Mouse (Mus musculus) kidney, postnatal 4 days (tissue): Measurements from ENCODE around the gene Mum1.

Experiments
- DNase-seq, 2 experiments: peaks; one replicate each; pipeline ENCODE4 v3.0.0; 2021; ENCODE audit warnings: mixed read lengths in 2 of 2

Gene Mum1

DNA sequence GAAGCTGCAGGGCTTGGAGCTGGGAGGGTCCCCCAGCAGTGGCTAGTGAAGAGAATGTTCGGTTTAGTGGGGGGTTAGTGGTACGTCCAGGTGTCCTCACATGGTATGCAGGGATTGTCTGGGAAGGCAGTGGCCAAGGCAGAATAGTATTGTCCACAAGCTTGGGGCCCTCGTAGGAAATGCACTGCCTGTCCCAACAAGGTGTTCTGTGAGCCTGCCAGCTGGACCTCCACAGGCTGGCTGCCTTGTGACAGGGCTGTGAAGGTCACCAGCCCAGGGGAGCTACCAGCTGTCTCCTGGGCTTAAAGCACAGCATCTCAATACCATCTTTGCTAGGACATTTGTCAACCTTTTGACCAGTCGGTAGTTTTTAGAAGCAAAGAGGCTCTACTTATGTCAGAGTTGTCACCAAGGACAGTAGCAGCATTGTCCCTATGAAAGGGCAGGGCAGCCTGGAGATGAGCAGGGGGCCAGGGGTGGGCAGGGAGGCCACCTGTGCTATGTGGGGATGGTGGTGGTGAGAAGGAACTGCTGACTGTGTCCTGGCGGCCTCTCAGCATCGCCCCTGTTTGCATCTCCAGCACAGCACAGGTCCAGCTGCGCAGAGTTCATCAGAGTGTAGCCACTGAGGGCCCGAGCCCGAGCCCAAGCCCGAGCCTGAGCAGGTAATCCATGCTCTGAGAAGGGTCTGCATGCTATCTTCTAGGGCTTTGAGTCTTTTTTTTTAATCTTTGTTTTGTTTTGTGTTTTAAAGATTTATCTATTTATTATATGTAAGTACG, 26.4 kb downstream of the Mum1 start:
- DNase-seq, result no peak

DNA sequence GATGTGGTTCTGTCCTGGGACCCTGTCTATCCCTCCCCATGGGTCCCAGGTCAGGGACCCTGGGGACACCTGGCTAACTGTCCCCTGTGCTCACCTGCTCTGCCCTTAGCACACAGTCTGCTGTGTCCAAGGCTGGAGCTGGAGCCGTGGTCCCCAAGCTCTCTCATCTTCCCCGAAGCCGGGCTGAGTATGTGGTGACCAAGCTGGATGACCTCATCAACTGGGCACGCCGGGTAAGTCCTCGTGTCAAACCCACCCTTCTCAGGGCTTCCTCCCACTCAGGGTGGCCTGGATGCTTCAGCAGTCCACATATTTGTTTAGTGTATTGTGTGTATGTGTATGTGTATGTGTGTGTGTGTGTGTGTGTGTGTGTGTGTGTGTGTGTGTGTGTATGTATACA, 27.3 kb downstream of the Mum1 start:
- DNase-seq, result no peak

DNA sequence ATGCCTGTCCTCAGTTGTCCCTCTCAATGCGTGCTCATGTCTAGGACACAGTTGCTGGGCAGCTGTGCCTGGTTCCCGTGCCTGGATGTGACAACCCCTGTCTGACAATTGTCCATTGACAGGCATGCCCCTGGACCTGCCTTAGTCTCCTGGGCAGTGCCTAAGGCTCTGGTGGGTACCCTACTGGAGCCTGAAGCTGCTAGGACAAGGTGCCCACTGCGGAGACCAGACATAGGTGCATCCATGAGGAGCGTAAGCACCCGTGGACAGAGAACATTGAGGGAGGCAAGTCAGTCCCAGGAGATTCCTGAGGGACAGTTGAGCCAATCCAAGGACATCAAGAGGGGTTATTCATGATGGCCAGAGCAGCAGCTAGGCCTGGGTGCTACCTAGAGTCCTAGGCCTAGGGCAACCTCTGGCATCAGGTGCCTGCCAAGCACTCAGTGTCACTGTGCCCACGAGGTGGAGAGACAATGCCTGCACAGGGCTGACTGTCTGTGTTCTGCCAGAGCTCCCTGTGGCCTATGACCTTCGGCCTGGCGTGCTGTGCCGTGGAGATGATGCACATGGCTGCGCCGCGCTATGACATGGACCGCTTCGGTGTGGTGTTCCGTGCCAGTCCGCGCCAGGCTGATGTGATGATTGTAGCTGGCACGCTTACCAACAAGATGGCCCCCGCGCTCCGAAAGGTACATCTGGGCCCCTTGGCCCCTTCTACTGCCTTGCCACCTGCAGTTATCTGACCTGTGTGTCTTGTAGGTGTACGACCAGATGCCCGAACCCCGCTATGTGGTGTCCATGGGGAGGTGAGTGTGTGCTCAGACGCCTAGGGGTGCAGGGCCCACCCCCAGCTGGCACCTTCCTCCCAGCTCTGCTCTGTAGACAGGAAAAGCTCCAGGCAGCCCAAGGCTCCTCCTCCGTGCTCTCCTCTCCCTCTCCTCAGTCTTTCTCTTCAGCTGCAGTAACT, 28.4 kb downstream of the Mum1 start:
- DNase-seq, result no peak

DNA sequence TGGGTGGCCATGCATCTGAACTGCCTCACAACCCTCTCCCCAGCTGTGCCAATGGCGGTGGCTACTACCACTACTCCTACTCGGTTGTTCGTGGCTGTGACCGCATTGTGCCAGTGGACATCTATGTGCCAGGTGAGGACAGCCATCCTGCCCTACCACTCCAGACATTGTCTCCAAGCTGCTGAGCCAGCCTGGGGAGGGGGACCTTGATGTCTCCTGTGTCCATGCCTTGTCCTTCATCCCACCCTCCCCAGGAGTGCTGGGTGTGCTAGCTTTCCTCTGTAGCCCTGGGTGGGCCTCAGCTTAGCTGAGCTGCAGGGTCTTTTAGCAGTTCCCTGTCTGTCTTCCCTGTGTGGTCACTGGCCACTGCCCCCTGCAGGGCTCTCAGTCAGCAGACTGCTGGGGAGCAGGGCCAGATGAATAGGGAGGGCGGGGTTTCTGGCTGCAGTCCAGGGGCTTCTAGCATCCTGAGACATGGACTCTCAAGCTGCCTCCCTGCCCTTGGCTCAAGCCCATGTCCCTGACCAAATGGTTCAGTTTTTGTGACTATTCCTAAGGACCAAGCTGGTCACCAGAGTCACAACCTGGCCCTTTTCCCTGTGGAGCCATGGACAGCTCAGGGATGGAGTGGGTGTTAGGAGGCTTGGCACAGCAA, 29.8 kb downstream of the Mum1 start:
- peak; percentile 53 to 59 for DNase-seq

DNA sequence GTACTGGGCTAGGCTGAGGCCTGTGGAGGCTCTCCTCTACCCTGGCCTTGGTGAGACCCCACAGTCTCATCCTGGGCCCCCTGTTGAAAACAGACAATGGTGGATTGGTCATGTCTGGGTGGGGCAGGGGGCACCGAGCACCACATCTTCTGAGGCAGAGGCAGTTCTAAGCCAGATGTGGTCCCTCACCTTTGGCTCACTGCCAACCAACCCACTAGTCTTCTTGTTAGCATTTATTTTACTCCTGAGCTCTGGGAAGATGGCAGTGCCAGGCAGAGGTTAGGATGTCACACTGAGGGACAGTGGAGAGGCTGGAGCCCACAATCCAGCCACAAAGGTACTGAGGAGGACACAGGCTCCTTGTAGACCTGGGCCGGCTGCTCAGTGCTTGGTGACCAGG, 31.7 kb downstream of the Mum1 start:
- DNase-seq, result no peak

DNA sequence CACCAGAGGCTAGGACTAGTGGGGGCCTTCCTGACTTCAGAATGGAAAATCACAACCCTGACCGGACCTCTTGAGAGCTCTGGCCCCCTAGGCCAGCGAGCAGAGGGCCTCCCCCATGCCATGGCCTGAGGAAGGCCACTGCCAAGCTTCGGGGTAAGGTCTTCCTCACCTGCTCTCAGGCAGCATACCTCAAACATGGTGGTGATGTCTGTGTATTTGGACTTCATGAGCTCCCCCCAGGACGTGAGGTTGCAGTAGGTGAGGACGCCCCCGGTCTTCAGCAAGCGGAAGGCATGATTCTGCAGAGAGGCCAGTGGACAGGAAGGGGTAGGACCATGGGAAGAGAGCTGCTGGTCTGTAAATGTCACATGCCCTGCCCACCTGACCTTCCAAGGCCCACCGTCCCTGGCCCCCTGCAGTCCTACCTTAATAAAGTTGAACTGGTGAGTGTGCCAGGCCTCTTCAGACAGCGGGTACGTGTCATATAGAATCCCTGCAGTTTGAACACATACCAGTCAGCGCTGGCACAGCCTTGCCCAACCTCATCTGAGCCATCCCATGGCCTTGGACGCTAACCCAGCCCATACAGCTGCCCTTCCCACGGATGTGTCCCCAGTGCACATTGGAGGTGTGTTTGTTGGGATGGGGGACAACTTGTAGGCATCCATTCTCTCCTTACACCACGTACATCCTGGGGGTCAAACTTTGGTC, 32.7 kb downstream of the Mum1 start:
- DNase-seq, result no peak

DNA sequence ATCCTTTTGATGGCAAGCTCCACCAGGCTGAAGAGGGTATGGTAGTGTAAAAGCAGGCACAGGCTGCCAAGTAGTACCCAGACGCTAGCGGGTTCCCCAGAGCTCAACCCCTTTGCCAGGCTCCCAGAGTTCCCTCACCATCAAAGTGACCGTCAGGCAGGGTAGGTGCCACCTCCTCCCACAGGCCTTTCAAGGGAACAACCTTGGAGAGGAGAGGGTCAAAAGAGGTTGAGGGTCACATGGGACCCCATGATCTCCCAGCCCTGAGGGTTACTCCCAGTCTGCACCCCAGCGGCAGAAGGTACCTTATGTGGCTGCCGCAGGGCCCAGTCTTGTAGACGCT, 33.2 kb downstream of the Mum1 start:
- DNase-seq, result no peak

DNA sequence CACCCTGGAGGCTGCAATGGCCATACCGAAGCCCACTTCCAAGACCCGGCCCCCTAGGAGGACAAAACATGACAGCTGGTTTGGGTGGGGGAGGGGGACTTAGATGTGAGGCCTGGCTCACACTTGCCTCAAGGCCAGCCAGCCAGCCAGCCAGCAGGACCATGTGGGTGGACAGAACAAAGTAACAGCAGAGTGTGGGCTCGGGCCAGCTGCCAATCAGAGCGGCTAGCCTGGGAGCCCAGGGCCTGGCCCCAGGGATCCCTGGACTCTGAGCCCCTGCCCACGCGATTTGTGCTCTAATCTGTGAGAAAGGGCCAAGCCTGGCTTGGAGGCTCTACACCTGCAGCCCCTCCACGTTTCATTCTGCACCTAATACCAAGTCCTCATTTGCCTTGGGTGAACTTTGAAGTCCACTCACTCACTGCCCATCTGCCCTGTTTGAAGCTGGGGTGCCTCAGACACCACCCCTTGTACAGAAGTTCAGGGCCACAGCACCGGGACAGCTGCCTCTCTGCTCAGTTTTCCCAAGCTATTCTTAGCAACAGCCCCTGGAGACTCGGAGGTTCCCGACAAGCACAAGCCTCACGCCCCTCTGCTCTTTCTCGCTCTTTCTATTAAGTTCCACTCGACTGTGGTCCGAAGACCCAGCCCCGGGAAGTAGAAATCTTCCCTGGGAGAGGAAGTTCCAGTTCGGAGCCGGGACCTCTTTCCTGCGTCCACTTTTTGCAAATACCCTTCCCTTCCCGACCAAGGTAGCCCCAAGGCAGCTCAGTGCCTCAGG, 33.8 kb downstream of the Mum1 start:
- DNase-seq, result peak; percentile 62 to 80

DNA sequence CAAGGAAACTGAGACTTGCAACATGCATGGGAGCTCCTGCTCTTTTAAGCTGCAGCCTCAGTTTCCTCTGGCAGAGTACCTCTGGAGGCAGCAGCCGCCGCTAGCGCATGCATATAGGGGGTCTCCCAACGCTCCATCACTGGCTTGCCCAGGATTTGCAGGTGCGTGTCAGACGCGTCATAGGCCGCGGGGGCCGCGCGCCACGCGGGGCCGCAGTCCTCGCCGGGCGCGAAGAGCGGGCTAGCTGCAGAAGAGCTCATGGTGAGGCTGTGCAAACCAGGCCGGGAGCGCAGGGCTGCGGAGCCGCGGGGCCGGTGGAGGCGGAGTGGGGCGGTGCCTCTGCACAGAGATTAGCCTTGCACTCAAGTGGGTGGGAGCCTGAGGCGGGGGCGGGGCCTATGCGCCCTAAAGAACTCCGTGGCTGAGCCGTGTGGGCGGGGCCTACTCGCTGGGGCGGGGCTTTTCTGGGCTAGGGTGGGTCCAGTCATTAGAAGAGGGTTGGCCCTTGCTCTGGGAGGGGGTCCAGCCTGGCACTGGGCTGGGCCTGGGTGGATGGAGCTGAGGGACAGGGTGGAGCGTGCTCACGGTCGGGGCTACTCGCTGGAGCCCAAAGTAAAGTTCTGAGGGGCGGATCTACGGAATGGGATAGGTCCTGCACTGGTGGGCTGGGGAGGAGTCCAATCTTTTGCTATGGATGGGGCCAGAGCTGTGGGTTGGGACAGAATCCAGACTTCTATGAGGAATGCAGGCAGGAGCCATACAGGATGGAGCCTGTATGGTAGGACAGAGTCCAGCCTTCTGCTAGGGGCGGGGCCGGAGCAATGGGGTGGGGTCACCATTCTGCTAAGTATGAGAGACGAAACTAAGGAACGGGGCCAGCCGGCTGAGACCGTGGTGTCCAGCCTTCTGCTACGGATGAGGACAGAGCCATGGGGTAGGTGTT, 34.7 kb downstream of the Mum1 start, which contains the start of the genes Gamt and Dazap1:
Gene Gamt (minus strand): TSS at position 371 of the 943 bp plus-strand sequence.
Gene Dazap1 (plus strand): TSS at position 845 of the 943 bp plus-strand sequence.
- DNase-seq, result peak; percentile 100

DNA sequence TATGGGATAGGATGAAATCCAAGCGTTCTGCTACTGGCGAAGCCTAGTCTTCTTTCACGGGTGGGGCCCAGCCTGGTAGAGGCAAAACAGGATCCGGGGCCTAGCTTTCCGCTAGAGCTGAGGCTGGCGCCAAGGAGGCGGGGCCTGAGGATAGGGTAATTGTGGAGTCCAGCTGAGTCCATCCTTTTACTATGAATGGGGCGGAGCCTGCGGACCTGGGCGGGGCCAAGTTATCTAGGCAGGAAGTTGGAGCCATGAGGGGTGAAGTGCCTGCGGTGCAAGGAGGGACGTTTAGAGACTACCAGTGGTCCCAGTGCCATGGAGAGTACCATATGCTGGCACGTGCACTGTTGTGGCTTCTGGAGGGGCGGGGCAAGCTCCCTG, 35.3 kb downstream of the Mum1 start:
- DNase-seq, result peak; percentile 100

DNA sequence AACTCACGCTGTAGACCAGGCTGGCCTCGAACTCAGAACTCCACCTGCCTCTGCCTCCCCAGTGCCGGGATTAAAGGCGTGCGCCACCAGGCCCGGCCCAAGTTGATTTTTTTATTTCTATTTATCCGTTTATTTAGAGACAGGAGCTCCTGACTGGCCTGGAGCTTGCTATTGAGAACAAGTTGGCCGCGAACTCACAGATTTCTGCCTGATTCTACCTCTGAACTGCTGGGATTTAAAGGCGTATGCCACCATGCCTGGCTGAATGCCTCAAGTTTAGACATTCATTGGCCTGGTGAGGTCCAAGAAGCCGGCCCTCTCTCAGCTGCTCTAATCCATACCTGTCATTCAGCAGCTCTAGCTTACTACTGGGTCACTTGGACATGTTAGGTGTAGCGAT, 35.9 kb downstream of the Mum1 start:
- DNase-seq, result no peak

DNA sequence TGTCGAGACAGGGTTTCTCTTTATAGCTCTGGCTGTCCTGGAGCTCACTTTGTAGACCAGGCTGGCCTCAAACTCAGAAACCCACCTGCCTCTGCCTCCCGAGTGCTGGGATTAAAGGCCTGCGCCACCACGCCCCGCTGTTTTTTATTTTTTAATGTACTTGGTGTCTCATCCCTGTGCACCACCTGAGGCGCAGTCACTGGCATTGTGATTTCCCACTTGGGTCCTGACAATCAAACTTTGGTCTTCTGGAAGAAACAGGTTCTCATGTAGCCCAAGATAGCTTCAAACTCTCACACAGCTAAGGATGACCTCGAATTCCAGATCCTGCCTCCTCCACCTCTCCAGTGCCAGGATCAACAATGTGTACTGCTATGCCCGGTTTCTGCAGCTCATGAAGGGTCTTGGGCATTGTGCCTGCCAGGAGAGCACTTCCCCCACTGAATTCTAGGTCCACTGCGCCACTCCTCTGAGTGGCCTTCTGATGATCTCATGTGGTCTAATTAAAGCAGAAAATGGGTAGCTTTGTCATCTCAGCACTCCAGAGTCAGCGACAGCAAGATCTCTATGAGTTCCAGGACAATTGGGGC, 36.6 kb downstream of the Mum1 start:
- no peak for DNase-seq

DNA sequence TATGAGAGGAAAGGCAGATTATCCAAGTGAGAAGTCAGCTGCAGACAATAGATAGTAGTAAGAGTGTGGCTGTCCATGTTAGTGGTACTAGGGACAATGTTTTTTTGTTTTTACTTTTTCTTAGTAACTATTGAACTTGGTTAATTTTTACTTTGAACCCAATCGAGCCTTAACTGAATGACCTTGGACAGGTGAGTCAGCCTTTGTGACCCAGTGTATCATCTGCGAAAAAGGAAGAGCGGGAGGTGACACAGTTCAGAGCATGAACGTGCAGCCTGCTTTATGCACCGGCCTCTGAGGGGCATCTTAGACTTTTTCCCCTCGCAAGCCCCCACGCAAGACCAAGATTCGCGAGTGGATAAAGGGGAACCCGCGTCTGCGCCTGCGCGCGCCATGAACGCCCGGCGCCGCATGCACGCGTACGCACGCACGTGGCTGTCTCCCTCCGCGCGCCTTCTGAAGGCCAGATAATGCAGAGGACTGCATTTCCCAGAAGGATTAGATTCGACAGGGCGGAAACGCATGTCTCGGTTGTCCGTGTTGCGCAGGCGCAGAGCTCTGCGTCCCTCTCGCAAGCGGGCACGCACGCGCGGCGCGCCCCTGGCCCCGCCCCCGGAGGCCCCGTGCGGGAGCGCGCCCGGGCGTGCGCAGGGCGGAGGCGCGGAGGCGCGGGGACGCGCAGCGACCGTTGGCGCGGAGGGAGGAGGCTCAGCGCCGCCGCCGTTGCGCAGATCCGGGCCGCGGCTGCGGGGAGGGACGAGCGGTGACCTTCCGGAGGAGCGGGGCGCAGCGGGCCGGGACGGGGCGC, 38.3 kb downstream of the Mum1 start:
- DNase-seq, result peak; percentile 99 to 100

DNA sequence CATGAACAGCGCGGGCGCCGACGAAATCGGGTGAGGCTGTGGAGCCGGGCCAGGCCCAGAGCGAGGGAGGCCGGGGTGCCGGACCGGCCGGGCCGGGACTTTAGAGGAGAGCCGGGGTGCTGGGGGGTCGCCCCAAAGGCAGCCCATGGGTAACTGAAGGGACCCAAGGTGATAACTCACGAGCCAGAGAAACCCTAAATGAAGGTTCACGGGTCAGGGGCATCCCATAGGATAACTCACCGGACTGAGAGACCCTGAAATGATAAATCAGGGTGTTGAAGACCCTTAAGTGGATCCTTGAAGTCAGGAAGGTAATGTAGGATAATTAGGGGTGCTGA, 38.9 kb downstream of the Mum1 start:
- DNase-seq, result no peak

DNA sequence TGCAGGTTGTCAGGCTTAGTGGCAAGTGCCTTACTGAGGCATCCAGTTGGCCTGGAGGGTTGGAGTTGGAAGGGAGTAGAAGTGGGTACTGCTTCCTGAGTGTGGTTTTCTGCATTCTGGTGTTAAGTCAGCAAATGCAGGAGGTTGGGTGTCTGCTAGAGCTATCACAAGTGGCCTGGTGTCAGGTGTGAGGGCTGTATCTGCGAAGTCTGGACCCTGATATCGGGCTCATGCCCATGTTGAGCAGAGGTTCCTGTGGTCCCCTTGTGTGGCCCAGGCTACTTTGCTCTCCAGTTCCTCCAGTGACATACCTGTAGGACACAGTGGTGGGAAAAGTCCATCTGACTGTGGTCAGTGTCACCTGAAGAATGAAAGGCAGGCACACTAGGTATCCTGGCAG, 43.9 kb downstream of the Mum1 start:
- DNase-seq, result no peak

DNA sequence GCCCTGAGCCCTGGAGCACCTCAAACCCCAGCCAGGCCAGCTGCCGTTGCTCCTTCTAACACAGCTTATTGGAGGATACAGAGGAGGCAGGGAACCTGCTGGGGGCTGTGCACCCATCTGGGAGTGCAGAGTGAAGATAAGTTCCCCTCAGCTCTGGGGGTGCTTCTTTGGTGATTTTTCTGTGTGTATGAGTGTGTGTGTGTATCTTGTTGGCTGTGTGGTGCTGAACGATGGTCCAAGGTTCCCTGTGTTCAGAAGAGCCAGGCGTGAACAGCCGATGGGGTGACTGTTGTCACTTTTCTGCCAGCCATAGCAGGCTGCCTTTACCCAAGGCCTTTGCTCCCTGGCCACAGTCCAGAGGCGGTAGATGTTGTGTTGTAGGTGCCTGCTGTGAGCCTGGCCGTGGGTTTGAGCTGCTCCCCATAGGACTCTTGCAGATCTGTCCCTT, 44.5 kb downstream of the Mum1 start:
- DNase-seq, result peak in 1 of 2 experiments; percentile 60

DNA sequence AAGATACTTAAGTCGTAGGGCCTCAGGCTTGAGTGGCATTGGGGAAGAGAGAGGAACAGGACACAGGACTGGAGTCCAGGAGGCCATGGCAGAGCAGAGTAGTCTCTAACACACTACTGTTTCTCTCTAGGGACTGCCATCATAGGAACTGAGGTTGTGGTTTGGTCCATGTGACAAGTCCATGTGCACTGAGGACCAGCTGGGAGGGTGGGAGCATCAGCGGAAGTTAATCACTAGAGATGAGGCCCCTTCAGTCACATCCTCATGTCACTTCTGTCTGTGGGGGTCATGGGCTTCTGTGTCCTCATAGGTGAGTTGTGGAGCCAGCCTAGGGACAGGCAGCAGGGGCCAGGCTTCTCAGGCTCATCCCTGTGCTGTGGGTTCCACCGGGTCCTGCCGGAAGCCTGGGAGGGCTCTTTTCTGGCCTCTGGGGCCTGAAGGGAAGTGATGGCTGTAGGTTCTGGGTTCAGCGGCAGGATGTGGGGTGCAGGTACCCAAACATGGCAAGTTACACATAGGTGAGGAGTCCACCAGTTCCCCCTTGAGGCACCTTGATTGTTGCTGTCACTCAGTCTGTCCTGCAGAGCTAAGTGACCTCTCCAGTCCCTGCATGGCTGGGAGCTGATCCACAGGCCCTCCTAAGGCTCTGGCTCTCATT, 45.1 kb downstream of the Mum1 start:
- no peak for DNase-seq

DNA sequence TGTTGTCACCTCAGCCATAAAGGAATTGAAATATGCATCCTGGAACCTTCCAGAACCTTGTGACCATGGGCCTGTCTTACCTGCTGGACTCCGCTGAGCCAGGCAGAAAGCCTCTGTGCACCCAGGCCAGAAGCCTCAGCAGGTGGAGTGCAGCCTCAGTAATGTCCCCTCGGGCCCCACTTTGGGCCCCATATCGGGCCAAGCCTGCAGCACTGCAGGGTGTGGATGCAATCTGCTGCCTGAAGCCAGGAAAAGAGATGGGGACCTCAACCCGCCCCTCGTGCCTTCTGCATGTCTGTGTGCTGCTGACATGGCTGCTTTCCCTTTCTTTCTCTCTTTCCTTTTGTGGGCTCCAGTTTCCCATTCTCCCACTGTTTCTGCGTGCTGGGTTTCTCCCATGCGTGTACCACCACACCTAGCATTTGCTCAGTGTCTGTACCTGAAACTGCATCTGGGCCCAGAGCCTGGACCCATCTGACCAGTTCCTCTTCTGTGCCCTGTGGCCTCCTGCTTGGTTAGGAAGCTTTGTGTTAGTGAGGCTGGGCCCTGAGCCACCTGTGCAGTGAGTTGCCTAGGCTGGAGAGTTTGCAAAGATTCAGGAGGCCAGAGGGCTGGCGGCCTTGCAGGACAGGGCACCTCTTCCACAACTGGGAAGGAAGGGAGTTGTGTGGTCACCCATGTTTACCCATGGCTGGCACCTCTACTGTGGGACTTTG, 45.8 kb downstream of the Mum1 start:
- no peak for DNase-seq
